Mouse (Mus musculus) kidney, embryonic 16.5 days (tissue): ENCODE measurements around the gene Samd10. TPM values are rescaled to one million over a fixed set of nuclear protein-coding genes. Genes with fewer than 3 reads are reported as not detected.

ENCODE experiments used
- ATAC-seq: fragments of 200-750 bp; cut with Nextera tagmentation; 2 replicates; pipeline ENCODE4 v1.8.0; 2017; ENCODE audit warnings: moderate TSS enrichment; ENCODE audit not compliant: low FRiP score, low TSS enrichment
- H3K27ac ChIP-seq: fragments of 300-500 bp; sonication (generic); 2 replicates; pipeline ENCODE4 v1.5.1; 2014; ENCODE audit warnings: low read length
- H3K27me3 ChIP-seq: fragments of 300-500 bp; sonication (generic); 2 replicates; pipeline ENCODE4 v1.6.1; 2014; ENCODE audit warnings: low read length, control low read depth, mixed read lengths; ENCODE audit not compliant: insufficient read depth
- H3K36me3 ChIP-seq: fragments of 300-500 bp; sonication (generic); 2 replicates; pipeline ENCODE4 v1.6.1; 2014; ENCODE audit warnings: low read length, control low read depth, mixed read lengths; ENCODE audit not compliant: insufficient read depth
- H3K4me1 ChIP-seq: fragments of 300-500 bp; sonication (generic); 2 replicates; pipeline ENCODE4 v1.6.1; 2014; ENCODE audit warnings: low read length, control low read depth, mixed read lengths; ENCODE audit not compliant: insufficient read depth
- H3K4me2 ChIP-seq: fragments of 300-500 bp; sonication (generic); replicated peaks from 2 replicates; pipeline ENCODE4 v1.6.1; 2014; ENCODE audit warnings: low read depth, low read length
- H3K4me3 ChIP-seq: fragments of 300-500 bp; sonication (generic); 2 replicates; pipeline ENCODE4 v1.5.1; 2014; ENCODE audit warnings: mild to moderate bottlenecking, low read length
- H3K9ac ChIP-seq: fragments of 300-500 bp; sonication (generic); replicated peaks from 2 replicates; pipeline ENCODE4 v1.6.1; 2014; ENCODE audit warnings: low read length
- H3K9me3 ChIP-seq: fragments of 300-500 bp; sonication (generic); 2 replicates; pipeline ENCODE4 v1.6.1; 2016; ENCODE audit warnings: low read length, control low read depth
- WGBS: fragments of 180-500 bp; shearing (Covaris S2); extraction: QIAGEN DNeasy Blood & Tissue Kit; methylation state at CpG from one replicate; pipeline ENCODE4 v1.1.7; 2014; 5-methylcytosine and 5-hydroxymethylcytosine counted together
- polyA plus RNA-seq: library from polyadenylated mRNA; unstranded; fragments of >200 nt; fragmentation: Nextera tagmentation; extraction: Ambion mirVana; gene quantifications from 2 replicates; pipeline ENCODE4 v1.2.1, GENCODE M21; 2015

The Samd10 gene
- 29.5 and 31.4 TPM in 2 replicates for polyA plus RNA-seq

DNA sequence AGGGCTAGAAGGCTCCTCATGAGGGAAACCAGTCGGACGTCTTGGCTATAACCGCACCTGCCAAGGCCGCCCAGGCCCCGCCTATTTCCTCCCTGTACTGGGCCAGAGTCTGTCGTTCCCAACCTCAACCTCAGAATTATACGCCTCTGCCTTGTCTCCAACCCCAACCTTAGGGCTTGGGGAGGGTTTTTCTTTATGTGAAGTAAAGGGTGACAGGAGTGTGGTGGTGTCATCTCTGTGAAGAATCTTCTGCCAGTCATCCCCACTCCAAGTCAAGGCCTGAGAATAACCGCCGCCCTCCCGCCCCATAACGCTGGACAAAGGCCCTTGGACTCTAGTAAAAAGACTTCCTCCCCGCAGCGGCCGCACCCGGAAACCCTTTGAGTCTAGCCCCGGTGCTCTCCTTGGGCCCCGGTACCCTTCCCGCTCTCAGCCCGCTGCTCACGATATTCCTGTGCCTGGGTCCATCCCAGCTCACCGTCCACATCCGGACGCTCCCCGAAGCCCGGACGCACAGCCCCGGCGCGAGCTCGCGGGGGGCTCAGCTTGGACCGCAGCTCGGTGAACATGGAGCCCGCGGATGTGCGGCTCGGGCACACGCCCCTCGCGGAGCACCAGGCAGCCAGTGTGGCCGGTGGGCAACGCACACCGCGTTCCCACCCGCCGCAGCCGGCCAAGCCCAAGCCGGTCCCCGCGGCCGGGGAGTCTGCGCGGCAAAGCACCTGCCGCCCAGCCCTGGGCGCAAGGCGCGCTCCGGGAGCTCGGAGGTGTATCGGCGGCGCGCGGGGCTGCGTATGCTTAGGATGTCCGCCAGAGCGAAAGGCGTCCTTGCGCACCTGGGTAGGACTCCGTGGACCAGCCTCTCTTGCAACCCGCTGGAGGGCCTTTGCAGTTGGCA is at the start of gene Samd10:
Gene Samd10 (minus strand): TSS at position 759 of the 898 bp plus-strand sequence.
- peak within 1 kb of the TSS; percentile 89 for H3K27ac ChIP-seq
- peaks cover 27% of the 10 kb centered on the region for H3K4me1 ChIP-seq
- peak; percentile 29 for ATAC-seq
- H3K4me2 ChIP-seq = peak within 1 kb of the TSS; percentile 83
- no peaks in the 10 kb centered on the region; the same call in 1 of the 2 replicates for H3K27me3 ChIP-seq
- peak within 1 kb of the TSS; percentile 63 for H3K4me3 ChIP-seq
- H3K9ac ChIP-seq = peak within 1 kb of the TSS; percentile 87
- H3K36me3 ChIP-seq = peaks cover 5% of the 10 kb centered on the region; the same call in 1 of the 2 replicates
- WGBS = 2% methylated on average over 68 of the region's 71 CpGs
- no peaks in the 10 kb centered on the region for H3K9me3 ChIP-seq

DNA sequence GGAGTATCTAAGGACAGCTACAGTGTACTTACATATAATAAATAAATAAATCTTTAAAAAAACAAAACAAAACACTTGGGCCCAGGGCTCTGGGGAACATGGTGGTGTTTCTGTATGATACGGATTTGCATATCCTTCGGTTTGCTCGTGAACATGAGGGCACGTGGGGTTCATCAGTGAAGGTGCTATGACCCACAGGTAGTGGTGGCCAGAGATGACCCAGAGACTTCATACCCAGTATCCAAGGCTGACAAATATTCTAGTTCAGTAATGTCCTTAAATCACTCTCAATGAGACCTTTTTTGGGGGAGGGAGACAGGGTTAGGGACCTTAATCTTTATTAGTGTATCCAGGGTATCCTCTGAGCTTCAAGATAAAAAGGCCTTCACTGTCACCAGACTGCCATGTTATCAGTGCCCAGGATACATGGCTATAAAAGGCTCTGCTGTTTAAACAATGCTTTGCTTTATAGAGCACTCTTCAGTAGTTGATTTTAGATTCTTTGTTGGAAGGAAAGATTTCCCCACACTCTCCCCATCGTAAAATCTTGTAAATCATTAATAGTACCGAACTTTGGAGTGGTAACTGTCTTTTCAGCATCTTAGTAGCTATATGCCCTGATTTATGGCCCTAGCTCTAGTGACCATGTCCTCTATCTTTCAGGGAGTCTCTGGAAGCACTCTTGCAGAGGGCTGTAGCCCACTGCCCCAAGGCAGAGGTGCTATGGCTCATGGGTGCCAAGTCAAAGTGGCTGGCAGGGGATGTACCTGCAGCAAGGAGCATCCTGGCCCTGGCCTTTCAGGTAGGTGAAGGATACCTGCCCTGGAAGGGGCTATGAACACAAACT is 47.8 kb upstream of the Samd10 start:
- 77% methylated on average over 6 of the region's 6 CpGs for WGBS
- Histone ChIP-seq H3K9me3 (no peaks in the 10 kb centered on the region), H3K36me3 (peaks cover 80% of the 10 kb centered on the region), H3K4me3 (no peak overlapping the region), H3K4me2 (no peak overlapping the region), H3K27ac (no peak overlapping the region), H3K4me1 (no peaks in the 10 kb centered on the region), H3K9ac (no peak overlapping the region), H3K27me3 (no peaks in the 10 kb centered on the region)
- ATAC-seq = 0 out of 2 replicates have a peak, but pooled peaks have one; percentile 12

DNA sequence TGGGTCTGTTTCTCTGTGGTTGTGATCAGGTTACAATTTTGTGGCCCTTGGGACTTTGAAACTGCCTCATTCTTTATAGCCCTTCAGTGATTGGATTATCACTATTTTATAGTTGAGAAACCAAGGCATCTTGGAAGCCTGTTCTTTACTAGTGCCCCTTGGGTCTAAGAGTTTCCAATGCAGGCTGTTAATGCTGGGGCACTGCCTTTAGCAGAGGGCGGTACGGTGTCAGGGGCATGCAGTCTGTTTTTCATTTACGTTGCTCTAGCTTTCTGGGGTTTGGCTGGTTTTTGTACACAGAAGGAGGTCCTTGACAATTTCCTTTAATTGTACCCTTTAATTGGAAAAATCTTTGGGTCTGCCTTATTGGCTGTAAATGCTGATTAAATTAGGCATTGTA is 46.7 kb upstream of the Samd10 start:
- no peaks in the 10 kb centered on the region for H3K27me3 ChIP-seq
- no peak overlapping the region for H3K4me3 ChIP-seq
- peaks cover 85% of the 10 kb centered on the region for H3K36me3 ChIP-seq
- H3K27ac ChIP-seq = no peak overlapping the region
- no peak overlapping the region for H3K9ac ChIP-seq
- 95% methylated on average over 3 of the region's 3 CpGs for WGBS
- H3K9me3 ChIP-seq = no peaks in the 10 kb centered on the region
- no peak for ATAC-seq
- H3K4me2 ChIP-seq = no peak overlapping the region
- no peaks in the 10 kb centered on the region for H3K4me1 ChIP-seq

DNA sequence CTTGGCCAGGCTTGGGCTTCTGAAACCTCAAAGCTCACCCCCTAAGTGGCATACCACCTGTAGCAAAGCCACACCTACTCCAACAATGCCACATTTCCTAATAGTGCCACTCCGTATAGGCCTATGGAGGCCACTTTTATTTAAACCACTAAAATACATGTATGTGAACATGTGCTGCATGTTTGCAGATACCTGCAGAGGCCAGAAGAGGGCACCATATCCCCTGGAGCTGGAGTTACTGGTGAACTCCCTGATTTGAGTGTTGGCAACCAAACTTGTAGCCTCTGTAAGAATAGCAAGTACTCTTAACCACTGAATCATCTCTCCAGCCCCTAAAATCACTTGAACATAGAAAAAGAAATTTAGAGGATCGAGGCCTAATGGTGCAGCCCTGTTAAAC is 45.3 kb upstream of the Samd10 start:
- H3K4me1 ChIP-seq = no peaks in the 10 kb centered on the region
- 92% methylated on average over 2 of the region's 2 CpGs for WGBS
- no peak overlapping the region for H3K4me3 ChIP-seq
- H3K27ac ChIP-seq = no peak overlapping the region
- peaks cover 80% of the 10 kb centered on the region for H3K36me3 ChIP-seq
- no peaks in the 10 kb centered on the region for H3K9me3 ChIP-seq
- no peaks in the 10 kb centered on the region for H3K27me3 ChIP-seq
- no peak overlapping the region for H3K4me2 ChIP-seq
- ATAC-seq = no peak
- no peak overlapping the region for H3K9ac ChIP-seq

DNA sequence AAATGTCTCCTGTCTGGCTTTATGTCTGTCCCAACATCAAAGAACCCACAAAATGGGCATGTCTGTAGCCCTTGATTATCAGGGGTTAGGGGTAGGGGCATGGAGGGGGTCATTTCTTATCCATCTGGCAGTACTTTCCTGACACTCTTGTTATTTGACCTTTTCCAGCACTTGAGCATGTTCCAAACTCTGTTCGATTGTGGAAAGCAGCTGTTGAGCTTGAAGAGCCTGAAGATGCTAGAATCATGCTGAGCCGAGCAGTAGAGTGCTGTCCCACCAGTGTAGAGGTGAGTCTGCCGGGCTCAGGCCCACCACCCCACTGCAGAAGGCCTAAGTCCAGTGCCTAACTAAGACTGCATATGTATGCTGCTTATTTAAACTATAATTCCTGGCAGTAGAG is 36.9 kb upstream of the Samd10 start:
- Histone ChIP-seq H3K9me3 (no peaks in the 10 kb centered on the region), H3K4me3 (no peak overlapping the region), H3K27ac (no peak overlapping the region), H3K27me3 (no peaks in the 10 kb centered on the region), H3K36me3 (peaks cover 64% of the 10 kb centered on the region), H3K4me2 (no peak overlapping the region), H3K4me1 (no peaks in the 10 kb centered on the region), H3K9ac (no peak overlapping the region)
- 91% methylated on average over 3 of the region's 3 CpGs for whole genome bisulfite sequencing
- no peak for ATAC-seq

DNA sequence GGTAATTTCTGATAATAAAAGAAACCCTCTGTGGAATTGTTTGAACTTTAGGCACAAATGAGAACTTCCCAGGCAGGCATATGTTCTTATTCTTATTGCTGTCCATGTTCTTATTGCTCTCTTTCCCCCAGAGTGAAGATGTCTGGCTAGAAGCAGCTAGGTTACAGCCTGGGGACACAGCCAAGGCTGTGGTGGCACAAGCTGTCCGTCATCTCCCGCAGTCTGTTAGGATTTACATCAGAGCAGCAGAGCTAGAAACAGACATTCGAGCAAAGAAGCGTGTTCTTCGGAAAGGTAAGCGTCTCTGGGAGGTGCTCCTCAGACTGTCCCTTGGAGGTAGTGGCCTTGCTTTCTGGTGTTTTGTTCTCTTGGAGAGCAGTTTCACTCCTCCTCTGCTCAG is 33.6 kb upstream of the Samd10 start:
- WGBS = 98% methylated on average over 6 of the region's 6 CpGs
- no peak overlapping the region for H3K27ac ChIP-seq
- H3K4me2 ChIP-seq = no peak overlapping the region
- no peak for ATAC-seq
- H3K9me3 ChIP-seq = no peaks in the 10 kb centered on the region
- H3K4me1 ChIP-seq = no peaks in the 10 kb centered on the region
- H3K36me3 ChIP-seq = peaks cover 52% of the 10 kb centered on the region
- no peak overlapping the region for H3K9ac ChIP-seq
- H3K27me3 ChIP-seq = no peaks in the 10 kb centered on the region
- no peak overlapping the region for H3K4me3 ChIP-seq

DNA sequence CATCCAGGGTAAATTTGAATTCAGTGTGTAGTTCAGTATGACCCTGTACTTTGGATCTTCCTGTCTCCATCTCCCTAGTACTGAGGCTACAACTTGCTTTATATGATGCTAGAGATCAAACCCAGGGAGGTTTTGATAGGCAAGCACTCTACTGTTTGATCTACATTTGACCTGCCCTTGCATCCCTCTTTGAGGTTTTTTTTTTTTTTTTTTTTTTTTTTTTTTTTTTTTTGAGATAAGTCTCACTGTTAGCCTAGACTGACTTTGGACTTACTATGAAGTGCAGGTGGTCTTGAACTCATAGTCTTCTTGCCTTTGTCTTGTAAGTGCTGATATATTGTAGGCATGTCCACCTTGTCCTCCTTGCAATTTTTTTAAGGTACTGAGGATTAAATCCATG is 29.5 kb upstream of the Samd10 start:
- H3K4me2 ChIP-seq = no peak overlapping the region
- H3K27ac ChIP-seq = no peak overlapping the region
- H3K4me3 ChIP-seq = no peak overlapping the region
- no peaks in the 10 kb centered on the region for H3K4me1 ChIP-seq
- H3K27me3 ChIP-seq = no peaks in the 10 kb centered on the region
- ATAC-seq = no peak
- peaks cover 31% of the 10 kb centered on the region for H3K36me3 ChIP-seq
- no peaks in the 10 kb centered on the region for H3K9me3 ChIP-seq
- H3K9ac ChIP-seq = no peak overlapping the region

DNA sequence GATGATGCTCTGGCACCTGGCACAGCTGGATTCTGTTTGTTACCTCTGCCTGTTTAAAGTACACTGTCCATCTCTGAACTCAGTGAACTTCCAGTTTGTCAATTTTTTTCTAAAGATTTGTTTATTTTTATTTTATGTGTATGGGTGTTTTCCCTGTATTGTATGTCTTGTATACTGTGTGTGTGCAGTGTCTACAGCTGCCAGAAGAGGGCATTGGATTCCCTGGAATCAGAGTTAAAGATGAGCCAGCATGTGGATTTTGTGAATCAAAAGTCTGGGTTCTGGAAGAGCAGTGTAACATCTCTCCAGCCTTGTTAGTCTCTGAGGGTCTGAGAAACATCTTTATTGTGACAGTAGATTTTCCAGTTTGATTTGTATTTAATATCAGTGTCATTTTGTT is 24.4 kb upstream of the Samd10 start:
- H3K27ac ChIP-seq = no peak overlapping the region
- no peak for ATAC-seq
- no peaks in the 10 kb centered on the region for H3K4me1 ChIP-seq
- H3K9me3 ChIP-seq = no peaks in the 10 kb centered on the region
- no peaks in the 10 kb centered on the region for H3K27me3 ChIP-seq
- no peak overlapping the region for H3K4me3 ChIP-seq
- no peak overlapping the region for H3K9ac ChIP-seq
- H3K36me3 ChIP-seq = peaks cover 45% of the 10 kb centered on the region
- no peak overlapping the region for H3K4me2 ChIP-seq

DNA sequence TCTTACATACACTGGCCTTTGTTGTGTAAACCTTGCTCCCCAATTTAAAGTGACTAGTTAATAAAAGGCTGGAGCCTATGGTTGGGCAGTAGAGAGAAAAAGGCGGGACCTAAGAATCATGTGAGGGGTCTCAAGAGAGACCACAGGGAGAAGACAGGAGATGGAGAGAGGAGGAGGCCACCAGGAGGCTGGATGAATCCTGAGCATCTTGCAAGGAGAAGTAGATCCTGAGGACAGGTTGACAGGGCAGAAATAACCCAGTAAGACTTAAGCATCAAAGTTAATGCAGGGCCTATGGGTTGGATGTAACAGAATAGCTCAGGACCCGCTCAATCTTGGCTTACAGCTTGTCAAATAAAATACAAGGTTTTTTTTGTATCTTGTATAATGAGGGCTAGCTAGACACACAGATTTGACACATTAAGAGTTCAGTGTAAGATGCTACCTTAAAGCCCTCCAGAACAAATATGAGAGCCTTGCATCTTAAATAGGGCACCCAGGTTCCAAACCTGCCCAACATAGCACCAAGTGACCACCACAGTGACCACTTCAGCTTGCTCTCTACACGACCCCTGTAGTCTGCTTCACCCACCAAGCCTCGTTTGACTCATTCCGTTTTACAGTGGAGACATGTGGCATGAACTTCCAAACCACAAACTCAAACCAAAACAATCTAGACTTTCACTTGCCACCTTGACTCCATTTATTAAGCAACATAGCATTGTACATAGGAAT is 19.9 kb upstream of the Samd10 start:
- H3K27ac ChIP-seq = no peak overlapping the region
- 85% methylated on average over 5 of the region's 5 CpGs for WGBS
- no peaks in the 10 kb centered on the region for H3K4me1 ChIP-seq
- no peaks in the 10 kb centered on the region for H3K27me3 ChIP-seq
- H3K9ac ChIP-seq = no peak overlapping the region
- peaks cover 45% of the 10 kb centered on the region for H3K36me3 ChIP-seq
- H3K4me2 ChIP-seq = no peak overlapping the region
- no peaks in the 10 kb centered on the region for H3K9me3 ChIP-seq
- H3K4me3 ChIP-seq = no peak overlapping the region
- ATAC-seq = no peak
